Mouse (Mus musculus): ENCODE results near the gene Bhlha9. TPM values are rescaled to one million over a fixed set of nuclear protein-coding genes. Genes with fewer than 3 reads are reported as not detected.

Bhlha9 gene
- total and polyA plus RNA-seq, 3 experiments, result not detected

DNA sequence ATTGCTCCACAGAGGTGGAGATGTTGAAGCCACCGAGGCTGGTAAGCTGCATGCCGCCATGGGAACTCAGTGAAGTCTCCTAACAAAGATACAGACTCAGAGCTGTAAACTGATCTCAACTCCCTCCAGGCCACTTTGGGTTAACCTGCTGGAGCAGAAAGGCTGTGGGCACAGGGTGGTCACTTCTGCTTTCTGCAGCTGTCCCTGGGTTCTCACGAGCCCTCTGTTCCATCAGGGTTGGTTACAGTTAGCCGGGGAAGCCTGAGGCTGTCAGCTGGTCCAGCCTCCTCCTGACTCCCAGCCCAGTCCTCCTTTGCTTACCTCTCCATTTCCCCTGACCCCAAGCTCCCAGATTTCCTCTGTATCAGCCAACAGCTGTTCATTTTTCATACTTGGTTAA is 4.5 kb upstream of the Bhlha9 start:
- no peak overlapping the region for H3K4me3 ChIP-seq (replicated peaks in 1 of 3; ENCODE audit: low read depth in 2 of 3, low read length in 2 of 3, poor library complexity in 1 of 3)
- H3K4me2 ChIP-seq (ENCODE audit: insufficient read depth, low read depth, poor library complexity, severe bottlenecking), result no peak overlapping the region
- no peak overlapping the region for H3K9ac ChIP-seq (ENCODE audit: insufficient read depth, low read depth)
- dilution Hi-C loops (cut with MboI; ENCODE audit: extremely low pct_ligation_motif_present, extremely low pct_unique_long_range_greater_than_20kb, low sequenced_read_pairs) (no loop called here), in situ Hi-C loops (cut with MboI; ENCODE audit: low pct_ligation_motif_present, low pct_unique_long_range_greater_than_20kb, low sequenced_read_pairs) (no loop called here)
- peak; percentile 49 for DNase-seq (ENCODE audit: extremely low read depth)
- H3K4me1 ChIP-seq (ENCODE audit: control insufficient read depth in 1 of 2, insufficient read depth in 2 of 2), result peaks cover 0 to 17% of the 10 kb centered on the region in 2 experiments; a peak in 2 of 4 replicates
- no peaks in the 10 kb centered on the region for H3K79me2 ChIP-seq (replicated peaks; ENCODE audit: control insufficient read depth, extremely low read depth, insufficient read depth, poor library complexity, severe bottlenecking)
- no peaks in the 10 kb centered on the region for H3K36me3 ChIP-seq (replicated peaks in 1 of 2; ENCODE audit: control insufficient read depth in 1 of 2, insufficient read depth in 1 of 2, low read length in 1 of 2)
- peaks cover 19% of the 10 kb centered on the region for H3K27me3 ChIP-seq (replicated peaks)
- H3K27ac ChIP-seq (ENCODE audit: insufficient read depth, low read depth), result no peak overlapping the region
- peaks cover 3% of the 10 kb centered on the region for H3K9me3 ChIP-seq (replicated peaks; ENCODE audit: low read length)
- TF ChIP-seq MAFK (IDR thresholded peaks at IDR 0.05; ENCODE audit: insufficient replicate concordance, low read length) (no peak), KAT2A (IDR thresholded peaks at IDR 0.05; ENCODE audit: insufficient replicate concordance, low read length) (no peak), EP300 (IDR thresholded peaks at IDR 0.05; ENCODE audit: low read length) (peak; percentile 50), IRF4 (IDR thresholded peaks at IDR 0.05; ENCODE audit: low read depth, low read length) (peak; percentile 36; the same call in 1 of the 2 replicates), CHD1 (IDR thresholded peaks at IDR 0.05; ENCODE audit: low read depth, low read length) (no peak), PAX5 (IDR thresholded peaks at IDR 0.05; ENCODE audit: low read length) (no peak), BHLHE40 (IDR thresholded peaks at IDR 0.05; ENCODE audit: low read depth, low read length) (peak; percentile 34; the same call in 1 of the 2 replicates), SIN3A (IDR thresholded peaks at IDR 0.05; ENCODE audit: low read length) (no peak), ETS1 (conservative IDR thresholded peaks at IDR 0.05; ENCODE audit: low read depth, low read length) (peak; percentile 37)

- H3K36me3 ChIP-seq (replicated peaks in 1 of 2; ENCODE audit: control insufficient read depth in 1 of 2, insufficient read depth in 1 of 2, low read length in 1 of 2), result no peaks in the 10 kb centered on the region
- H3K4me1 ChIP-seq (ENCODE audit: control insufficient read depth in 1 of 2, insufficient read depth in 2 of 2), result peaks cover 2 to 9% of the 10 kb centered on the region in 2 experiments
- in situ Hi-C loops (cut with MboI; ENCODE audit: low pct_ligation_motif_present, low pct_unique_long_range_greater_than_20kb, low sequenced_read_pairs), result no loop called here
- H3K27me3 ChIP-seq (replicated peaks), result peaks cover 4% of the 10 kb centered on the region
- peaks cover 3% of the 10 kb centered on the region for H3K9me3 ChIP-seq (replicated peaks; ENCODE audit: low read length)
- no peak overlapping the region for H3K4me3 ChIP-seq (replicated peaks in 1 of 3; ENCODE audit: low read depth in 2 of 3, low read length in 2 of 3, poor library complexity in 1 of 3)
- H3K79me2 ChIP-seq (replicated peaks; ENCODE audit: control insufficient read depth, extremely low read depth, insufficient read depth, poor library complexity, severe bottlenecking), result no peaks in the 10 kb centered on the region
- no peak for DNase-seq (ENCODE audit: extremely low read depth)
- no peak overlapping the region for H3K9ac ChIP-seq (ENCODE audit: insufficient read depth, low read depth)
- TF ChIP-seq ZMIZ1 (IDR thresholded peaks at IDR 0.05; ENCODE audit: low read depth, low read length), result no peak
- no peak for TF ChIP-seq MAFK (IDR thresholded peaks at IDR 0.05; ENCODE audit: insufficient replicate concordance, low read length)
- TF ChIP-seq KAT2A (IDR thresholded peaks at IDR 0.05; ENCODE audit: insufficient replicate concordance, low read length), result no peak
- TF ChIP-seq NRF1 (IDR thresholded peaks at IDR 0.05; ENCODE audit: low read depth, low read length), result no peak
- no peak for TF ChIP-seq PAX5 (IDR thresholded peaks at IDR 0.05; ENCODE audit: low read length)
- no peak for TF ChIP-seq MXI1 (IDR thresholded peaks at IDR 0.05; ENCODE audit: low read depth, low read length)
- TF ChIP-seq MAZ (IDR thresholded peaks at IDR 0.05; ENCODE audit: low read depth, low read length), result no peak
- TF ChIP-seq ELF1 (IDR thresholded peaks at IDR 0.05; ENCODE audit: low read depth, low read length), result no peak
- TF ChIP-seq IRF4 (IDR thresholded peaks at IDR 0.05; ENCODE audit: low read depth, low read length), result no peak
- no peak for TF ChIP-seq JUND (conservative IDR thresholded peaks at IDR 0.05; ENCODE audit: low read depth, low read length)
- no peak for TF ChIP-seq MAX (IDR thresholded peaks at IDR 0.05; ENCODE audit: low read length)
- no peak for TF ChIP-seq UBTF (IDR thresholded peaks at IDR 0.05; ENCODE audit: low read depth, low read length)
- dilution Hi-C loops (cut with MboI; ENCODE audit: extremely low pct_ligation_motif_present, extremely low pct_unique_long_range_greater_than_20kb, low sequenced_read_pairs), result no loop called here
- no peak overlapping the region for H3K4me2 ChIP-seq (ENCODE audit: insufficient read depth, low read depth, poor library complexity, severe bottlenecking)
- no peak overlapping the region for H3K27ac ChIP-seq (ENCODE audit: insufficient read depth, low read depth)
Observed at GRCm38 (mm10) chr11:76672561-76673384, 503 bp downstream of the Bhlha9 start.

Measured in CH12.LX (cell line).